Mouse (Mus musculus): ENCODE results near the gene 2900026A02Rik. TPM values are rescaled to one million over a fixed set of nuclear protein-coding genes. Genes with fewer than 3 reads are reported as not detected.

2900026A02Rik gene
- polyA plus RNA-seq, 1 experiment, result 8.6 TPM

GRCm38 (mm10) chr5:113171968-113172578 is 49.0 kb downstream of the 2900026A02Rik start:
- DNase-seq (ENCODE audit: low read depth), result no peak
- TF ChIP-seq CTCF (IDR thresholded peaks at IDR 0.05; ENCODE audit: borderline replicate concordance, extremely low read depth, insufficient read depth, insufficient read length), result no peak
- TF ChIP-seq POLR2A (IDR thresholded peaks at IDR 0.05; ENCODE audit: borderline replicate concordance, extremely low read depth, insufficient read depth, insufficient read length, poor library complexity, severe bottlenecking), result no peak

- DNase-seq (ENCODE audit: low read depth), result no peak
- peak; percentile 53; the same call in 1 of the 2 replicates for TF ChIP-seq CTCF (IDR thresholded peaks at IDR 0.05; ENCODE audit: borderline replicate concordance, extremely low read depth, insufficient read depth, insufficient read length)
- TF ChIP-seq POLR2A (IDR thresholded peaks at IDR 0.05; ENCODE audit: borderline replicate concordance, extremely low read depth, insufficient read depth, insufficient read length, poor library complexity, severe bottlenecking), result no peak
Measured at GRCm38 (mm10) chr5:113170064-113170754, 50.8 kb downstream of the 2900026A02Rik start.

- DNase-seq (ENCODE audit: low read depth), result no peak
- TF ChIP-seq POLR2A (IDR thresholded peaks at IDR 0.05; ENCODE audit: borderline replicate concordance, extremely low read depth, insufficient read depth, insufficient read length, poor library complexity, severe bottlenecking), result no peak
- TF ChIP-seq CTCF (IDR thresholded peaks at IDR 0.05; ENCODE audit: borderline replicate concordance, extremely low read depth, insufficient read depth, insufficient read length), result peak; percentile 69
Measured at GRCm38 (mm10) chr5:113167733-113168132, 53.3 kb downstream of the 2900026A02Rik start.

GRCm38 (mm10) chr5:113165481-113165880 is 55.6 kb downstream of the 2900026A02Rik start:
- no peak for TF ChIP-seq CTCF (IDR thresholded peaks at IDR 0.05; ENCODE audit: borderline replicate concordance, extremely low read depth, insufficient read depth, insufficient read length)
- no peak for TF ChIP-seq POLR2A (IDR thresholded peaks at IDR 0.05; ENCODE audit: borderline replicate concordance, extremely low read depth, insufficient read depth, insufficient read length, poor library complexity, severe bottlenecking)
- DNase-seq (ENCODE audit: low read depth), result peak; percentile 55

- no peak for TF ChIP-seq POLR2A (IDR thresholded peaks at IDR 0.05; ENCODE audit: borderline replicate concordance, extremely low read depth, insufficient read depth, insufficient read length, poor library complexity, severe bottlenecking)
- TF ChIP-seq CTCF (IDR thresholded peaks at IDR 0.05; ENCODE audit: borderline replicate concordance, extremely low read depth, insufficient read depth, insufficient read length), result no peak
- peak; percentile 85 for DNase-seq (ENCODE audit: low read depth)
Measured at GRCm38 (mm10) chr5:113164873-113165441, 56.1 kb downstream of the 2900026A02Rik start.

GRCm38 (mm10) chr5:113164448-113164847 is 56.6 kb downstream of the 2900026A02Rik start:
- TF ChIP-seq CTCF (IDR thresholded peaks at IDR 0.05; ENCODE audit: borderline replicate concordance, extremely low read depth, insufficient read depth, insufficient read length), result no peak
- TF ChIP-seq POLR2A (IDR thresholded peaks at IDR 0.05; ENCODE audit: borderline replicate concordance, extremely low read depth, insufficient read depth, insufficient read length, poor library complexity, severe bottlenecking), result no peak
- peak; percentile 24 for DNase-seq (ENCODE audit: low read depth)

- no peak for DNase-seq (ENCODE audit: low read depth)
- no peak for TF ChIP-seq CTCF (IDR thresholded peaks at IDR 0.05; ENCODE audit: borderline replicate concordance, extremely low read depth, insufficient read depth, insufficient read length)
Measured at GRCm38 (mm10) chr5:113163116-113163515, 57.9 kb downstream of the 2900026A02Rik start.

- DNase-seq (ENCODE audit: low read depth), result peak; percentile 44
- TF ChIP-seq POLR2A (IDR thresholded peaks at IDR 0.05; ENCODE audit: borderline replicate concordance, extremely low read depth, insufficient read depth, insufficient read length, poor library complexity, severe bottlenecking), result no peak
- TF ChIP-seq CTCF (IDR thresholded peaks at IDR 0.05; ENCODE audit: borderline replicate concordance, extremely low read depth, insufficient read depth, insufficient read length), result no peak
Measured at GRCm38 (mm10) chr5:113162699-113163098, 58.3 kb downstream of the 2900026A02Rik start.

- no peak for TF ChIP-seq CTCF (IDR thresholded peaks at IDR 0.05; ENCODE audit: borderline replicate concordance, extremely low read depth, insufficient read depth, insufficient read length)
- TF ChIP-seq POLR2A (IDR thresholded peaks at IDR 0.05; ENCODE audit: borderline replicate concordance, extremely low read depth, insufficient read depth, insufficient read length, poor library complexity, severe bottlenecking), result no peak
- DNase-seq (ENCODE audit: low read depth), result no peak
Measured at GRCm38 (mm10) chr5:113161576-113161975, 59.5 kb downstream of the 2900026A02Rik start.

- DNase-seq (ENCODE audit: low read depth), result no peak
- no peak for TF ChIP-seq POLR2A (IDR thresholded peaks at IDR 0.05; ENCODE audit: borderline replicate concordance, extremely low read depth, insufficient read depth, insufficient read length, poor library complexity, severe bottlenecking)
- no peak for TF ChIP-seq CTCF (IDR thresholded peaks at IDR 0.05; ENCODE audit: borderline replicate concordance, extremely low read depth, insufficient read depth, insufficient read length)
Measured at GRCm38 (mm10) chr5:113160320-113160719, 60.7 kb downstream of the 2900026A02Rik start.

GRCm38 (mm10) chr5:113158759-113159355 is 62.2 kb downstream of the 2900026A02Rik start:
- no peak for TF ChIP-seq CTCF (IDR thresholded peaks at IDR 0.05; ENCODE audit: borderline replicate concordance, extremely low read depth, insufficient read depth, insufficient read length)
- TF ChIP-seq POLR2A (IDR thresholded peaks at IDR 0.05; ENCODE audit: borderline replicate concordance, extremely low read depth, insufficient read depth, insufficient read length, poor library complexity, severe bottlenecking), result no peak
- no peak for DNase-seq (ENCODE audit: low read depth)

Data from brain, embryonic 14.5 days (tissue).